15 mouse cellular contexts compared by ENCODE assay signal in the genomic region with DNA sequence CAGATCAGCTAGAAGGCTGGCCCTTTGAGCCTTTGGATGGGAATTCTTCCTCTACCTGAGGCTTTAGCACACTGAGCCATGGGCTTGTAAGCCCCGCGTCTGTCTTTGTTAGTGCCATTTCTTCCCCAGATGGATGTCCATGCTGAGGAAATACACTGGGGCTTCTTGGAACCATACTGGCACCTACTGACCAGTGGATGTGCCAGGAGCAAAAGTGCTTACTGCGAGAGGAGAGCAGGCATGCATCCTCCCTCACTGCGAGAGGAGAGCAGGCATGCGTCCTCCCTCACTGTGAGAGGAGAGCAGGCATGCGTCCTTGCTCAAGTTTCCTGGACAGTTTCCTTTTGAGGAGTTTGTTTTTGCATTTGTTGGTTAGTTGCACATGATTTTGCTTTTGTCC. TPM values are rescaled to one million over a fixed set of nuclear protein-coding genes. Genes with fewer than 3 reads are reported as not detected.
DNase-seq lines count a peak whose midpoint lies in the region; ATAC-seq and TF ChIP-seq lines count a peak whose summit lies in the region.
"Had no signal": no experiment of that assay in that cellular context is flagged by ENCODE, and none has a peak within 500 bp of the region (broad histone marks: within the 10 kb centered on the region; RNA-seq: fewer than 3 reads in every experiment).

No protein-coding gene starts in this region.

- H3K36me3 ChIP-seq in heart, adult 2 months (ENCODE audit: control insufficient read depth, insufficient read depth, low read length) = no peaks in the 10 kb centered on the region; the same call in 1 of the 2 replicates
- no peaks in the 10 kb centered on the region for H3K36me3 ChIP-seq in kidney, embryonic 15.5 days
- H3K36me3 ChIP-seq in kidney, embryonic 16.5 days (ENCODE audit: insufficient read depth, low read length) = no peaks in the 10 kb centered on the region
- H3K36me3 ChIP-seq in midbrain, postnatal 0 days (ENCODE audit: insufficient read depth, low read length) = no peaks in the 10 kb centered on the region
- no peaks in the 10 kb centered on the region for H3K36me3 ChIP-seq in midbrain, embryonic 14.5 days (ENCODE audit: control insufficient read depth, insufficient read depth, low read length)
- H3K36me3 ChIP-seq: G1E; neural tube, embryonic 13.5 days had no signal

- H3K9me3 ChIP-seq in kidney, embryonic 15.5 days (replicated peaks) = no peaks in the 10 kb centered on the region
- H3K9me3 ChIP-seq in kidney, embryonic 16.5 days (ENCODE audit: low read length) = no peaks in the 10 kb centered on the region
- no peaks in the 10 kb centered on the region for H3K9me3 ChIP-seq in midbrain, postnatal 0 days (ENCODE audit: low read length)
- no peaks in the 10 kb centered on the region for H3K9me3 ChIP-seq in midbrain, embryonic 14.5 days (ENCODE audit: control insufficient read depth, low read length)
- H3K9me3 ChIP-seq: neural tube, embryonic 13.5 days had no signal

- H3K27ac ChIP-seq in heart, adult 2 months = peak overlapping the region; percentile 43; the same call in 1 of the 2 replicates
- H3K27ac ChIP-seq in kidney, embryonic 15.5 days = peak overlapping the region; percentile 38; the same call in 1 of the 2 replicates
- no peak overlapping the region for H3K27ac ChIP-seq in kidney, embryonic 16.5 days (ENCODE audit: low read length)
- H3K27ac ChIP-seq in midbrain, postnatal 0 days (ENCODE audit: low read depth, low read length) = no peak overlapping the region
- no peak overlapping the region for H3K27ac ChIP-seq in midbrain, embryonic 14.5 days (replicated peaks; ENCODE audit: low read depth, low read length)
- H3K27ac ChIP-seq: neural tube, embryonic 13.5 days had no signal

- H3K4me3 ChIP-seq in heart, adult 2 months = no peak overlapping the region
- no peak overlapping the region for H3K4me3 ChIP-seq in kidney, embryonic 15.5 days (replicated peaks)
- H3K4me3 ChIP-seq in kidney, embryonic 16.5 days (ENCODE audit: low read length) = no peak overlapping the region
- H3K4me3 ChIP-seq in midbrain, postnatal 0 days (ENCODE audit: low read depth, low read length) = no peak overlapping the region
- no peak overlapping the region for H3K4me3 ChIP-seq in midbrain, embryonic 14.5 days (replicated peaks; ENCODE audit: low read depth, low read length)
- H3K4me3 ChIP-seq: neural tube, embryonic 13.5 days had no signal

- 38% methylated on average over 6 of the region's 6 CpGs for WGBS in heart, adult 2 months
- 71% methylated on average over 6 of the region's 6 CpGs for whole genome bisulfite sequencing in kidney, embryonic 15.5 days
- 66% methylated on average over 6 of the region's 6 CpGs for WGBS in kidney, embryonic 16.5 days
- WGBS in midbrain, postnatal 0 days = 81% methylated on average over 6 of the region's 6 CpGs
- 92% methylated on average over 6 of the region's 6 CpGs for WGBS in midbrain, embryonic 14.5 days

- H3K4me1 ChIP-seq in heart, adult 2 months (ENCODE audit: control insufficient read depth, insufficient read depth, low read length) = peaks cover 22% of the 10 kb centered on the region
- peaks cover 95% of the 10 kb centered on the region for H3K4me1 ChIP-seq in kidney, embryonic 15.5 days
- peaks cover 93% of the 10 kb centered on the region for H3K4me1 ChIP-seq in kidney, embryonic 16.5 days (ENCODE audit: insufficient read depth, low read length)
- H3K4me1 ChIP-seq in midbrain, postnatal 0 days (ENCODE audit: insufficient read depth, low read length) = peaks cover 1% of the 10 kb centered on the region; the same call in 1 of the 2 replicates
- peaks cover 6% of the 10 kb centered on the region; the same call in 1 of the 2 replicates for H3K4me1 ChIP-seq in midbrain, embryonic 14.5 days (ENCODE audit: control insufficient read depth, insufficient read depth, low read length)

- H3K9ac ChIP-seq in heart, adult 2 months (ENCODE audit: low read depth, low read length) = no peak overlapping the region
- H3K9ac ChIP-seq in kidney, embryonic 15.5 days = no peak overlapping the region
- H3K9ac ChIP-seq in kidney, embryonic 16.5 days (replicated peaks; ENCODE audit: low read length) = no peak overlapping the region
- no peak overlapping the region for H3K9ac ChIP-seq in midbrain, postnatal 0 days (replicated peaks; ENCODE audit: low read length, poor library complexity, severe bottlenecking)
- no peak overlapping the region for H3K9ac ChIP-seq in midbrain, embryonic 14.5 days (replicated peaks; ENCODE audit: low read length)
- H3K9ac ChIP-seq: forebrain, postnatal 0 days; lung, embryonic 14.5 days; neural tube, embryonic 13.5 days had no signal

- no peak for DNase-seq in heart, adult 2 months
- DNase-seq in heart, adult 9 months (ENCODE audit: low spot score in 2 of 2) = no peak
- DNase-seq in midbrain, postnatal 0 days (ENCODE audit: low spot score) = no peak
- DNase-seq in midbrain, embryonic 14.5 days = no peak
- no peak for DNase-seq in natural killer cell, adult 2 months (ENCODE audit: low spot score in 2 of 2)
- DNase-seq: adrenal gland, adult 8-10 months; cerebellum, adult 9-11 months; forebrain, postnatal 0 days; thymus, adult 2 months had no signal

- intact Hi-C loops in heart, adult 2 months (cut with DNase I) = loop anchor here (5.0 to 10.0 kb wide), 2 partner anchors 114 to 184 kb away; a partner anchor contains a TSS

- TF ChIP-seq POLR2A in heart, adult 2 months (IDR thresholded peaks at IDR 0.05; ENCODE audit: insufficient read depth, low read depth, low read length) = no peak

- ATAC-seq in kidney, embryonic 15.5 days (replicated peaks; ENCODE audit: low FRiP score) = no peak
- ATAC-seq in kidney, embryonic 16.5 days (ENCODE audit: low FRiP score, low TSS enrichment) = no peak
- no peak for ATAC-seq in midbrain, postnatal 0 days (ENCODE audit: low FRiP score)
- ATAC-seq in midbrain, embryonic 14.5 days (ENCODE audit: low FRiP score, low TSS enrichment) = no peak
- ATAC-seq: forebrain, postnatal 0 days; inflammation-experienced regulatory T-cells, adult 6 months had no signal

- peak; percentile 45 for TF ChIP-seq CTCF in heart, adult 2 months (IDR thresholded peaks at IDR 0.05)
- TF ChIP-seq CTCF in midbrain, postnatal 0 days (IDR thresholded peaks at IDR 0.05) = 0 out of 2 replicates have a peak, but pooled peaks have one; percentile 18

- no peaks in the 10 kb centered on the region for H3K79me2 ChIP-seq in heart, adult 2 months (replicated peaks; ENCODE audit: control insufficient read depth, insufficient read depth, low read length)

- H3K27me3 ChIP-seq in heart, adult 2 months (ENCODE audit: control insufficient read depth, insufficient read depth, low read length) = no peaks in the 10 kb centered on the region
- H3K27me3 ChIP-seq in kidney, embryonic 15.5 days = no peaks in the 10 kb centered on the region
- H3K27me3 ChIP-seq in kidney, embryonic 16.5 days (ENCODE audit: insufficient read depth, low read length) = no peaks in the 10 kb centered on the region
- H3K27me3 ChIP-seq in midbrain, postnatal 0 days (ENCODE audit: insufficient read depth, low read length) = no peaks in the 10 kb centered on the region
- H3K27me3 ChIP-seq in midbrain, embryonic 14.5 days (ENCODE audit: control insufficient read depth, insufficient read depth, low read length) = no peaks in the 10 kb centered on the region
- H3K27me3 ChIP-seq: neural tube, embryonic 13.5 days had no signal

- H3K4me2 ChIP-seq in kidney, embryonic 15.5 days = no peak overlapping the region
- H3K4me2 ChIP-seq in kidney, embryonic 16.5 days (replicated peaks; ENCODE audit: low read depth, low read length) = no peak overlapping the region
- no peak overlapping the region for H3K4me2 ChIP-seq in midbrain, postnatal 0 days (ENCODE audit: low read depth, low read length, poor library complexity, severe bottlenecking)
- H3K4me2 ChIP-seq in midbrain, embryonic 14.5 days (ENCODE audit: low read length) = no peak overlapping the region
- H3K4me2 ChIP-seq: lung, embryonic 14.5 days; neural tube, embryonic 13.5 days had no signal

- TF ChIP-seq EP300 in heart, adult 2 months (IDR thresholded peaks at IDR 0.05; ENCODE audit: insufficient read depth, low read depth, low read length) = 0 out of 2 replicates have a peak, but pooled peaks have one; percentile 57

RNA-seq across cellular contexts. Expression of a gene that starts 27.5 kb away (rescaled TPM):
- 10 to 100 TPM; 14.9 to 18.1 TPM for total RNA-seq in heart, adult 2 months (2021)
- polyA plus RNA-seq in heart, adult 2 months (2012; rRNA removed) = 10.0 and 14.1 TPM in 2 replicates
- 33.1 and 33.8 TPM in 2 replicates for polyA plus RNA-seq in kidney, embryonic 15.5 days (2015; fragmentation: Nextera tagmentation; extraction: Ambion mirVana)
- polyA plus RNA-seq in kidney, embryonic 16.5 days (2015; fragmentation: Nextera tagmentation; extraction: Ambion mirVana) = 31.1 and 33.8 TPM in 2 replicates
- 22.8 and 33.5 TPM in 2 replicates for total RNA-seq in midbrain, postnatal 0 days (2014; rRNA removed)
- 5.4 and 6.1 TPM in 2 replicates for polyA plus RNA-seq in midbrain, postnatal 0 days (2015; fragmentation: Nextera tagmentation; extraction: Ambion mirVana)
- polyA plus RNA-seq in midbrain, embryonic 14.5 days (2014; fragmentation: Nextera tagmentation; extraction: Ambion mirVana) = 5.2 and 10.8 TPM in 2 replicates
- polyA plus RNA-seq: G1E had no signal

Comparison
In these comparisons a context has a peak if more than half of its experiments do, and no peak if none do; other contexts are left out.
1. H3K27ac ChIP-seq: peak in heart, adult 2 months (single experiment) and kidney, embryonic 15.5 days (single experiment); none in kidney, embryonic 16.5 days (single experiment), midbrain, postnatal 0 days (single experiment) and midbrain, embryonic 14.5 days (single experiment).